Mouse (Mus musculus) ES-E14 (cell line): ENCODE results near the gene H1fx. TPM values are rescaled to one million over a fixed set of nuclear protein-coding genes. Genes with fewer than 3 reads are reported as not detected.
A peak's percentile ranks its signal among the peaks of the same experiment; 100 is the strongest.
"Not testable (repeated sequence)": the region's sequence is repeated elsewhere in the genome, so short reads cannot be mapped to it uniquely, and the experiment has no call there.

Experiments used
- DNase-seq: peaks from one replicate; pipeline ENCODE4 v3.0.0-alpha.2; 2013; ENCODE audit warnings: low read depth, low spot score
- H3K27ac ChIP-seq: 2 replicates; pipeline ENCODE4 v1.5.1; 2012; ENCODE audit warnings: low read depth, mild to moderate bottlenecking, low read length, moderate library complexity, mixed read lengths; ENCODE audit not compliant: poor library complexity, insufficient read depth, severe bottlenecking
- H3K36me3 ChIP-seq: 2 replicates; pipeline ENCODE4 v1.6.1; 2012; ENCODE audit warnings: mild to moderate bottlenecking, low read length, moderate library complexity, mixed read lengths; ENCODE audit not compliant: control insufficient read depth, poor library complexity, insufficient read depth, severe bottlenecking
- H3K4me1 ChIP-seq, 2 experiments: fragments of 150-350 bp in 1 of 2; sonication (generic) in 1 of 2; 2 replicates each; pipeline ENCODE4 v1.6.1; 2012; ENCODE audit warnings: low read length in 2 of 2, mild to moderate bottlenecking in 1 of 2, mixed read lengths in 1 of 2; ENCODE audit not compliant: control insufficient read depth in 2 of 2, insufficient read depth in 2 of 2, poor library complexity in 1 of 2
- H3K4me3 ChIP-seq, 2 experiments: fragments of 150-350 bp in 1 of 2; sonication (generic) in 1 of 2; 2 replicates each; pipeline ENCODE4 v1.5.1; 2012; ENCODE audit warnings: low read length in 2 of 2, low read depth in 1 of 2, mild to moderate bottlenecking in 1 of 2, mixed read lengths in 1 of 2; ENCODE audit not compliant: insufficient read depth in 1 of 2, poor library complexity in 1 of 2, severe bottlenecking in 1 of 2
- H3K9ac ChIP-seq: 2 replicates; pipeline ENCODE4 v1.6.1; 2012; ENCODE audit warnings: low read depth, mild to moderate bottlenecking, low read length, mixed read lengths; ENCODE audit not compliant: poor library complexity, insufficient read depth, severe bottlenecking
- H3K9me3 ChIP-seq: fragments of 150-350 bp; sonication (generic); 2 replicates; pipeline ENCODE4 v1.6.1; 2012; ENCODE audit warnings: low read depth, mild to moderate bottlenecking, low read length; ENCODE audit not compliant: control insufficient read depth, insufficient read depth
- CHD2 ChIP-seq: IDR thresholded peaks from 2 replicates; pipeline ENCODE4 v1.6.1; 2014; ENCODE audit warnings: mild to moderate bottlenecking, low read depth, low read length, inconsistent platforms
- HCFC1 ChIP-seq: IDR thresholded peaks from 2 replicates; pipeline ENCODE4 v1.6.1; 2012; ENCODE audit warnings: low read length, inconsistent platforms, borderline replicate concordance; ENCODE audit not compliant: insufficient read depth
- MAFK ChIP-seq: IDR thresholded peaks from 2 replicates; pipeline ENCODE4 v1.6.1; 2014; ENCODE audit warnings: mild to moderate bottlenecking, low read depth, low read length, inconsistent platforms; ENCODE audit not compliant: insufficient read depth
- ZC3H11A ChIP-seq: IDR thresholded peaks from 2 replicates; pipeline ENCODE4 v1.6.1; 2012; ENCODE audit warnings: low read depth, mild to moderate bottlenecking, inconsistent platforms, low read length, borderline replicate concordance
- ZNF384 ChIP-seq: IDR thresholded peaks from 2 replicates; pipeline ENCODE4 v1.6.1; 2012; ENCODE audit warnings: low read depth, low read length, inconsistent platforms
- in situ Hi-C, 2 experiments: fragments of 600-800 bp; cut with MboI; formaldehyde crosslinking; loops; one replicate each; pipeline ENCODE4 v1.15.1; 2025; ENCODE audit warnings: low sequenced_read_pairs in 2 of 2, inconsistent platforms in 1 of 2; ENCODE audit not compliant: unreplicated experiment in 2 of 2
- total RNA-seq: library from RNA; depleted of rRNA; stranded (reverse); fragments of 300-350 nt; gene quantifications from 2 replicates; pipeline ENCODE4 v1.2.3, GENCODE M21; 2012

H1fx gene
- total RNA-seq, 1 experiment = 14.0 TPM

DNA sequence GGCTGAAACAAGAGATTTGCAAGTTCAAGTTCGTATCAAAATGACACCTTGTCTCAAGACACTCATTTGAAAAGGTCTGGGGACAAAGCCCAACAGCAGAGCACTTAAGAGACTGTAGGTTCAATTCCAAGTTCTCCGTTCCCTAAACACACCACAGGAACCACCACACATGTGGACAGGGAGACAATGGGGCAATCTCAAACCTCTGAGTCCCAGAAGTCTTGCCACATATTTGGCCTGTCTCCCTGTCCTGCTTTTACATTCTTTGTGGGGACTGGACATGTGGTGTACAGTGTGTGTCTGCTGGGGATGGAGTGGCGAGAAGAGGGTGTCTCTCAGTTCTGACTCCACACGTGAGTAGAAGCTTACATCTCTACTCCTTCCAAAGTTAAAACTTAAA lies 27.8 kb upstream of the H1fx start:
- Histone ChIP-seq H3K4me1 (peaks cover 2 to 12% of the 10 kb centered on the region in 2 experiments; a peak in 2 of 4 replicates), H3K9ac (no peak overlapping the region), H3K36me3 (peaks cover 45% of the 10 kb centered on the region), H3K4me3 (no peak overlapping the region), H3K9me3 (no peaks in the 10 kb centered on the region), H3K27ac (no peak overlapping the region)
- in situ Hi-C loops = no loop called here
- TF ChIP-seq ZC3H11A (no peak), CHD2 (no peak), ZNF384 (no peak), HCFC1 (no peak), MAFK (no peak)
- no peak for DNase-seq

DNA sequence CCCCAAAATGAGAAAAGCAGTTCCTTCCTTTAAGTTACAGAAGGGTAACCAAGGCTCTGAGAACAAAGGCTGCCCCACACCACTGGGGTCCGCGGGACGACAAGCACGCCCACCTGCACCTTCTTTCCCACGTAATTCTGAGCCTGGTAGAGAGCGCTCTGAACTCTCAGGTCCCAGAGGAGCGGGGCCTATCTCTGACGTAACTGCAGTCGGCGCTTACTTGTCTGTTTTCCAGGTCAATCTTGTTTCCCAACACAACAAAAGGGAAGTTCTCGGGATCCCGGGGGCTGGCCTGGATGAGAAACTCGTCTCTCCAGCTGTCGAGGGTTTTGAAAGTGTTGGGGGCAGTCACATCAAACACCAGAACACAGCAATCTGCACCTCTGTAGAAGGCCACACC lies 23.3 kb upstream of the H1fx start:
- H3K9ac ChIP-seq, DNase-seq, H3K27ac ChIP-seq, H3K4me1 ChIP-seq, H3K4me3 ChIP-seq, H3K9me3 ChIP-seq, in situ Hi-C loops: not testable (repeated sequence)
- H3K36me3 ChIP-seq = peaks cover 63% of the 10 kb centered on the region

DNA sequence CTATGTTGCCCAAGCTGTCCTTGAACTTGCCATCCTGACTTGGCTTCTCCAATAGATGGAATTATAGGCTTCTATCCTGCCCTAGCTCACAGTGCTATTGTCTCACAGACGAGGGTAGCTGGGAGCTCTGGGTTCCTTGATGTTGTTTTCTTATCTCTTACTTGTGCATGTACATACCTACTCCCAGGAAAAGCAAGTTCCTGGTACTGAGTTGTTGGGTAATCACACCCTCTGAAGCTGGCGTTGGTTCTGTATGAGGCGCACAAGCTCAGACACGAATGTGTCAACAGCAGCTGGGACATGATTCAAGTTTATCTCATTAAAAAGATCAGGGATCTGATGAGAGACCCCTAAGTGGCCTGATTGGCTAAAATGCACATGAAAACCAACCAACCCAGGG lies 22.0 kb upstream of the H1fx start:
- TF ChIP-seq ZC3H11A = no peak
- no peaks in the 10 kb centered on the region for H3K9me3 ChIP-seq
- DNase-seq = no peak
- in situ Hi-C loops = no loop called here
- H3K9ac ChIP-seq = no peak overlapping the region
- H3K36me3 ChIP-seq = peaks cover 54% of the 10 kb centered on the region
- H3K4me3 ChIP-seq = no peak overlapping the region
- H3K4me1 ChIP-seq = no peaks in the 10 kb centered on the region
- no peak overlapping the region for H3K27ac ChIP-seq

DNA sequence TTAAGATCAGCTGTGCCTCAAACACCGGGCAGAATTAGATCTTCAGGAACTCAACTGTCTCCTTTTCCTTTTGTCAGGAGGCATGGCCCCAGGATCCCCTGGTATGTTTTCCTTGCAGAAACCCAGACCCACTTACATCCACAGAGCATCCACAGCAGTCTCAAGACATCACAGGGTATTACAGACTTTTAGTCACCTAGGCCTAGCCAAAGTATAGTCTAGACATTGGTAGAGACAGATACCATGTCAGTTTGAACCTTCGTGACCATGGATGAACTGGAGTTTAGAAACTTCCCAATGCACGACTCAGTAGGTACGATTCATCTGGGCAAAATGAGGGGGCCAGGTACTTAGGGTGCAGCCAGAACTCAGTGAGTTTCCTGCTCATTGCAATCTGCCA lies 16.9 kb upstream of the H1fx start:
- peaks cover under 1 to 10% of the 10 kb centered on the region in 2 experiments; a peak in 3 of 4 replicates for H3K4me1 ChIP-seq
- H3K9ac ChIP-seq = no peak overlapping the region
- H3K27ac ChIP-seq = no peak overlapping the region
- H3K4me3 ChIP-seq = no peak overlapping the region
- DNase-seq = no peak
- H3K9me3 ChIP-seq = no peaks in the 10 kb centered on the region
- peaks cover 27% of the 10 kb centered on the region for H3K36me3 ChIP-seq
- in situ Hi-C loops = no loop called here
- no peak for TF ChIP-seq ZNF384
- no peak for TF ChIP-seq ZC3H11A
- no peak for TF ChIP-seq CHD2
- no peak for TF ChIP-seq HCFC1
- no peak for TF ChIP-seq MAFK

DNA sequence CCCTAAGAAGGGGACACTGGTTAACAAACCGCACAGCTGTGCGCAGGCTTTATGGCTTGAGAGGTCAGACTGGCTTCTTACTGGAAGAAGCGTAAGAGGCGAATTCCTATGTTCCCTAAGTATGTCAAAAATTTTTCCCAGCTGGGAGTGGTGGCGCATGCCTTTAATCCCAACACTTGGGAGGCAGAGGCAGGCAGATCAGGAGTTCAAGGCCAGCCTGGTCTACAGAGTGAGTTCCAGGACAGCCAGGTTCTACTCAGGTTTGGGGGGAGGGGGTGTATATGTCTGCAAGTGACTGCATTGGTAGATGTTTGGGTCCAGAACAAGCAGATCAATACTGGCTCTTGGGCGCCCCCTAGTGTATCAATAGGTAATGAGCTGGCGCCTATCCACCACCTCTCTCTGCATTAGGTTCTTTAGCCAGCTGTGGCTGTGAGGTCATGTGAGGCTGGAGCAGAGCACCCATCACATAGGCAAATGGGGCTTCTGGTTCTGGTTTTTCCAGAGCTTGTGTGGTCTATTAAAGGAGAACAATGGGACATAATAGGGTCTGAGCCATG lies 16.3 kb upstream of the H1fx start:
- Histone ChIP-seq H3K4me1 (peaks cover 3 to 11% of the 10 kb centered on the region in 2 experiments; a peak in 3 of 4 replicates), H3K27ac (no peak overlapping the region), H3K9ac (no peak overlapping the region), H3K36me3 (peaks cover 21% of the 10 kb centered on the region), H3K4me3 (no peak overlapping the region), H3K9me3 (no peaks in the 10 kb centered on the region)
- DNase-seq = peak; percentile 88
- in situ Hi-C loops = no loop called here
- TF ChIP-seq CHD2 = 0 out of 2 replicates have a peak, but pooled peaks have one; percentile 42
- 0 out of 2 replicates have a peak, but pooled peaks have one; percentile 31 for TF ChIP-seq ZC3H11A
- TF ChIP-seq MAFK = no peak
